Mouse (Mus musculus) testis, adult 2 months (tissue): Measurements from ENCODE around the gene B3gnt2.

ENCODE experiments used
- CTCF ChIP-seq: fragments of 200-500 bp; IDR thresholded peaks from 2 replicates; pipeline ENCODE4 v1.5.1; 2012; ENCODE audit warnings: low read depth, mild to moderate bottlenecking, inconsistent platforms, low read length, moderate library complexity; ENCODE audit not compliant: control insufficient read depth, insufficient read depth, insufficient replicate concordance
- POLR2A ChIP-seq: fragments of 200-500 bp; IDR thresholded peaks from 2 replicates; pipeline ENCODE4 v1.6.1; 2012; ENCODE audit warnings: low read depth, mild to moderate bottlenecking, inconsistent platforms, low read length, moderate library complexity; ENCODE audit not compliant: control insufficient read depth

- TF ChIP-seq CTCF (no peak), POLR2A (no peak)
Observed at GRCm38 (mm10) chr11:22850077-22850476, 10.7 kb downstream of the B3gnt2 start.
